Mouse (Mus musculus): Measurements from ENCODE around the gene Ube2e2. TPM values are rescaled to one million over a fixed set of nuclear protein-coding genes. Genes with fewer than 3 reads are reported as not detected.

Ube2e2 gene
- polyA plus RNA-seq, 1 experiment from 2014 or later, result 53.3 TPM

GRCm38 (mm10) chr14:18778241-18778640 is 115.8 kb downstream of the Ube2e2 start:
- no peak for DNase-seq (ENCODE audit: low spot score)
- no peaks in the 10 kb centered on the region for H3K36me3 ChIP-seq
- 86% methylated on average over 5 of the region's 5 CpGs for WGBS

GRCm38 (mm10) chr14:18776132-18776531 is 117.9 kb downstream of the Ube2e2 start:
- H3K9me3 ChIP-seq, result no peaks in the 10 kb centered on the region
- no peak overlapping the region for H3K27ac ChIP-seq
- H3K4me3 ChIP-seq, result no peak overlapping the region
- H3K36me3 ChIP-seq, result no peaks in the 10 kb centered on the region
- 93% methylated on average over 2 of the region's 2 CpGs for WGBS
- DNase-seq (ENCODE audit: low spot score), result no peak
- no peaks in the 10 kb centered on the region for H3K27me3 ChIP-seq (ENCODE audit: insufficient read depth, poor library complexity, severe bottlenecking)
- no peaks in the 10 kb centered on the region for H3K4me1 ChIP-seq (replicated peaks)

More at GRCm38 (mm10) chr14:18778241-18778640, 115.8 kb downstream of the Ube2e2 start:
- Histone ChIP-seq H3K27ac (no peak overlapping the region), H3K27me3 (ENCODE audit: insufficient read depth, poor library complexity, severe bottlenecking) (no peaks in the 10 kb centered on the region), H3K4me1 (replicated peaks) (no peaks in the 10 kb centered on the region), H3K9me3 (no peaks in the 10 kb centered on the region), H3K4me3 (no peak overlapping the region)

- WGBS, result 68% methylated on average over 2 of the region's 2 CpGs
- Histone ChIP-seq H3K4me1 (replicated peaks) (no peaks in the 10 kb centered on the region), H3K9me3 (no peaks in the 10 kb centered on the region), H3K36me3 (no peaks in the 10 kb centered on the region), H3K4me3 (no peak overlapping the region), H3K27me3 (ENCODE audit: insufficient read depth, poor library complexity, severe bottlenecking) (no peaks in the 10 kb centered on the region), H3K27ac (no peak overlapping the region)
- no peak for DNase-seq (ENCODE audit: low spot score)
Observed at GRCm38 (mm10) chr14:18773724-18774123, 120.3 kb downstream of the Ube2e2 start.

GRCm38 (mm10) chr14:18759601-18760356 is 134.3 kb downstream of the Ube2e2 start:
- H3K4me1 ChIP-seq (replicated peaks), result no peaks in the 10 kb centered on the region
- no peaks in the 10 kb centered on the region for H3K9me3 ChIP-seq
- no peaks in the 10 kb centered on the region for H3K27me3 ChIP-seq (ENCODE audit: insufficient read depth, poor library complexity, severe bottlenecking)
- H3K27ac ChIP-seq, result no peak overlapping the region
- no peak overlapping the region for H3K4me3 ChIP-seq
- 85% methylated on average over 6 of the region's 6 CpGs for WGBS
- no peaks in the 10 kb centered on the region for H3K36me3 ChIP-seq
- DNase-seq (ENCODE audit: low spot score), result no peak

- no peak for DNase-seq (ENCODE audit: low spot score)
- WGBS, result 82% methylated on average over 2 of the region's 2 CpGs
- Histone ChIP-seq H3K9me3 (no peaks in the 10 kb centered on the region), H3K27me3 (ENCODE audit: insufficient read depth, poor library complexity, severe bottlenecking) (no peaks in the 10 kb centered on the region), H3K4me3 (no peak overlapping the region), H3K4me1 (replicated peaks) (no peaks in the 10 kb centered on the region), H3K36me3 (no peaks in the 10 kb centered on the region), H3K27ac (no peak overlapping the region)
Observed at GRCm38 (mm10) chr14:18758595-18759532, 135.2 kb downstream of the Ube2e2 start.

- 93% methylated on average over 2 of the region's 2 CpGs for WGBS
- Histone ChIP-seq H3K4me3 (no peak overlapping the region), H3K27ac (no peak overlapping the region), H3K27me3 (ENCODE audit: insufficient read depth, poor library complexity, severe bottlenecking) (no peaks in the 10 kb centered on the region), H3K9me3 (no peaks in the 10 kb centered on the region), H3K4me1 (replicated peaks) (no peaks in the 10 kb centered on the region), H3K36me3 (no peaks in the 10 kb centered on the region)
- no peak for DNase-seq (ENCODE audit: low spot score)
Observed at GRCm38 (mm10) chr14:18758003-18758402, 136.1 kb downstream of the Ube2e2 start.

GRCm38 (mm10) chr14:18755410-18755809 is 138.7 kb downstream of the Ube2e2 start:
- Histone ChIP-seq H3K27ac (no peak overlapping the region), H3K27me3 (ENCODE audit: insufficient read depth, poor library complexity, severe bottlenecking) (no peaks in the 10 kb centered on the region), H3K4me3 (no peak overlapping the region), H3K9me3 (no peaks in the 10 kb centered on the region), H3K4me1 (replicated peaks) (no peaks in the 10 kb centered on the region), H3K36me3 (no peaks in the 10 kb centered on the region)
- no peak for DNase-seq (ENCODE audit: low spot score)
- 71% methylated on average over 1 of the region's 1 CpGs for WGBS

- Histone ChIP-seq H3K36me3 (no peaks in the 10 kb centered on the region), H3K4me1 (replicated peaks) (no peaks in the 10 kb centered on the region), H3K27ac (no peak overlapping the region), H3K27me3 (ENCODE audit: insufficient read depth, poor library complexity, severe bottlenecking) (no peaks in the 10 kb centered on the region), H3K9me3 (no peaks in the 10 kb centered on the region), H3K4me3 (no peak overlapping the region)
- WGBS, result 87% methylated on average over 2 of the region's 2 CpGs
- DNase-seq (ENCODE audit: low spot score), result no peak
Observed at GRCm38 (mm10) chr14:18754595-18754994, 139.5 kb downstream of the Ube2e2 start.

- no peak overlapping the region for H3K27ac ChIP-seq
- WGBS, result 91% methylated on average over 2 of the region's 2 CpGs
- no peak for DNase-seq (ENCODE audit: low spot score)
Observed at GRCm38 (mm10) chr14:18754001-18754400, 140.1 kb downstream of the Ube2e2 start.

GRCm38 (mm10) chr14:18731154-18731553 is 162.9 kb downstream of the Ube2e2 start:
- Histone ChIP-seq H3K4me3 (no peak overlapping the region), H3K4me1 (replicated peaks) (no peaks in the 10 kb centered on the region), H3K27ac (no peak overlapping the region), H3K9me3 (no peaks in the 10 kb centered on the region), H3K27me3 (ENCODE audit: insufficient read depth, poor library complexity, severe bottlenecking) (no peaks in the 10 kb centered on the region), H3K36me3 (no peaks in the 10 kb centered on the region)
- DNase-seq (ENCODE audit: low spot score), result no peak
- WGBS, result 75% methylated on average over 4 of the region's 4 CpGs

More at GRCm38 (mm10) chr14:18754001-18754400, 140.1 kb downstream of the Ube2e2 start:
- Histone ChIP-seq H3K27me3 (ENCODE audit: insufficient read depth, poor library complexity, severe bottlenecking) (no peaks in the 10 kb centered on the region), H3K9me3 (no peaks in the 10 kb centered on the region), H3K36me3 (no peaks in the 10 kb centered on the region), H3K4me3 (no peak overlapping the region), H3K4me1 (replicated peaks) (no peaks in the 10 kb centered on the region)

- no peak for DNase-seq (ENCODE audit: low spot score)
- no peaks in the 10 kb centered on the region for H3K4me1 ChIP-seq (replicated peaks)
- 90% methylated on average over 2 of the region's 2 CpGs for WGBS
Observed at GRCm38 (mm10) chr14:18720601-18721591, 173.2 kb downstream of the Ube2e2 start.

GRCm38 (mm10) chr14:18716970-18717369 is 177.1 kb downstream of the Ube2e2 start:
- Histone ChIP-seq H3K36me3 (no peaks in the 10 kb centered on the region), H3K4me3 (no peak overlapping the region), H3K4me1 (replicated peaks) (no peaks in the 10 kb centered on the region), H3K27me3 (ENCODE audit: insufficient read depth, poor library complexity, severe bottlenecking) (no peaks in the 10 kb centered on the region), H3K27ac (no peak overlapping the region), H3K9me3 (no peaks in the 10 kb centered on the region)
- no peak for DNase-seq (ENCODE audit: low spot score)
- WGBS, result 80% methylated on average over 1 of the region's 1 CpGs

More at GRCm38 (mm10) chr14:18720601-18721591, 173.2 kb downstream of the Ube2e2 start:
- H3K9me3 ChIP-seq, result no peaks in the 10 kb centered on the region
- no peak overlapping the region for H3K27ac ChIP-seq
- H3K4me3 ChIP-seq, result no peak overlapping the region
- H3K36me3 ChIP-seq, result no peaks in the 10 kb centered on the region
- H3K27me3 ChIP-seq (ENCODE audit: insufficient read depth, poor library complexity, severe bottlenecking), result no peaks in the 10 kb centered on the region
